Mouse (Mus musculus) ES-CJ7 (cell line): ENCODE results near the gene Mmp24.
A peak's percentile ranks its signal among the peaks of the same experiment; 100 is the strongest.
"Not testable (repeated sequence)": the region's sequence is repeated elsewhere in the genome, so short reads cannot be mapped to it uniquely, and the experiment has no call there.

Experiments
- DNase-seq: peaks from one replicate; pipeline ENCODE4 v3.0.0; 2011; ENCODE audit warnings: low read depth, low spot score

The Mmp24 gene

DNA sequence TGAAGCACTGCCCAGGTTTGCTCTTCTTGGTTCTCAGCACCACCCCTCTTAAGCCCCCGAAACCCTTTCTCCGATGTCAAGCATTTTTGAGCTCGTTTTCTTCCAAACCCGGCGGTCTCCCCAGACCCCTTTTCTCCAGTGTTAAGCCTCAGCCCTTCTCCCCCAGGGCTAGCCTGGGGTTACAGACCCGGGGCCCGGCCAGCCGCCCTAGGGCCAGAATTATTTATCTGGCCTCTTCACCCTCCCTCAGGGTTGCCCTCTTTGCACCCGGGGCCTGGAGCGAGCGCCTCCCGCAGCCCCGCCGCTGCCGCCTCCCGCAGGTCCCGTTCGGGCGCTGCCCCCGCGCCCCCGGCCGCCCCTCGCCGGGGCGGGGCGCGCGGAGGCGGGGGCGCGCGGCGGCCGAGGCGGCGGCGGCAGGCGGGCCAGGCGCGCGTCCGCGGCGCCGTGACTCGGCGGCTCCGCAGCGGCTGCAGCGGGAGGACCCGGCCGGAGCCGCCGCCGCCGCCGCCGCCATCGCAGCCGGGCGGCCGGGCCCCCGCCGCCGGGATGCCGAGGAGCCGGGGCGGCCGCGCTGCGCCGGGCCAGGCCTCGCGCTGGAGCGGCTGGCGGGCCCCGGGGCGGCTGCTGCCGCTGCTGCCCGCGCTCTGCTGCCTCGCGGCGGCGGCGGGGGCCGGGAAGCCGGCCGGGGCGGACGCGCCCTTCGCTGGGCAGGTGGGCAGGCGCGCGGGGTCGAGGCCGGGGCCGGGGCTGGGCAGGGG, at the start of gene Mmp24:
TSS of gene Mmp24 (plus strand) at position 416 of the 758 bp plus-strand sequence.
- DNase-seq, result no peak

DNA sequence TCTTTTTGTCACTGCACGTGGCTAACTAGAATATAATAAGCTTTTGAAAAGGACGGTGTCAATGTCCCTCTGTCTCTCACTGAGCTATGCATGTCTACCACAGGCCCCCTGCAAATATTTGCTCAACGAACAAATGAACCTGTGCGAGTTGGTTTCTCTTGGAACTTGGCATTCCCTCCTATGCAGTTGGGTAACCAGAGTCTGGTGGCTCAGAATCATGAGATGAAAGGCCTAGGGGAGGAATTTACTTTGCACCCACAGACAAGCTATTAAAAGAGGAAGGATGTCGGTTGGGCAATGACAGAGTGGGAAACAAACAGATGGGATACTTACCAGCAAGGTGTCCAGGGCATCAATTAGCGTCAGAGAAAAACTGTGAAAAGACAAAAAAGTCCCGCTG, 48.8 kb upstream of the Mmp24 start:
- no peak for DNase-seq

DNA sequence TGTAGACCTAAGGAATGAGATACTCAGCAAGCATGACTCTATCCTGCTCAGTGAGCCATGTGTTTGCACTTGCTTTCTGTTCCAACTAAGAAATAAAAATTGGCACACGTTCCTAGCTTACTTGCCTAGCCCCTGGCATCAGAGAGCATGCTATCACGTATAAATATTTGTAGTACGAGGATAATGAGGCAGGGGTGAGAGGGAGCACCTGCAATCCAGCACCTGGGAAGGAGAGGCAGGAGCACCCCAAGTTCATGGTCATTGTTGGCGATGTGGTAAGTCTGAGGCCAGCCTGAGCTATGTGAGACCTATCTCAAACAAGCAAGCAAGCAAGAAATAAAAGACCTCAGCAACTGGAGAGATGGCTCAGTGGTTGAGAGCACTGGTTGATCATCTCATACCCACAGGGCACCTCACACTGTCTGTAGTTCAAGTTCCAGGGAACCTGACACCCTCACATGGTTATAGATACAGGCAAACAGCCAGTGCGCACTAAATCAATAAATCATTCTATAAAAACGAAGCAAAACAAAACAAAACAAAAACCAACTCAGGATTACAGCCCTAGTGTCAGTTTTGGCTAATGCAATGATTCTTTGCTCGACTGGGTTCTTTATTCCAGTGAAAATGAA, 47.3 kb upstream of the Mmp24 start:
- DNase-seq, result no peak

DNA sequence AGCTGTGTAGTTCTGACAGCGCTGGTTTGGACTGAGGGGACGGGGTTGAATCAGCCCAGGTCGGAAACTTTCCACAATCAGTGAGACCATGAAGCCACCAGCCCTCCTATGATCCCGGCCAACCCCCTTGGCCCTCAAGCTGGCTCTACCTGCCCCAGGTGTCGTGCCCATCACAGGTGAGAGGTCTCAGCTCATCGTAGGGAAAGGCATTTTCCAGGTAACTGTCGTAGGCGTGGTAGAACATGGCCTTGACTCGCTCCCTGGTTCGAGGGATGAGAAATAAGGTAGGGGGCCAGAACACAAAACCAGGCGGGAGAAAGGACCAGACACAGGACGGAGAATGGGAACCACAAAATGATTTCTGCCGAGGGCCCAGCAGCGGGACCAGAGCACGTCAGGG, 46.4 kb upstream of the Mmp24 start:
- DNase-seq, result no peak

DNA sequence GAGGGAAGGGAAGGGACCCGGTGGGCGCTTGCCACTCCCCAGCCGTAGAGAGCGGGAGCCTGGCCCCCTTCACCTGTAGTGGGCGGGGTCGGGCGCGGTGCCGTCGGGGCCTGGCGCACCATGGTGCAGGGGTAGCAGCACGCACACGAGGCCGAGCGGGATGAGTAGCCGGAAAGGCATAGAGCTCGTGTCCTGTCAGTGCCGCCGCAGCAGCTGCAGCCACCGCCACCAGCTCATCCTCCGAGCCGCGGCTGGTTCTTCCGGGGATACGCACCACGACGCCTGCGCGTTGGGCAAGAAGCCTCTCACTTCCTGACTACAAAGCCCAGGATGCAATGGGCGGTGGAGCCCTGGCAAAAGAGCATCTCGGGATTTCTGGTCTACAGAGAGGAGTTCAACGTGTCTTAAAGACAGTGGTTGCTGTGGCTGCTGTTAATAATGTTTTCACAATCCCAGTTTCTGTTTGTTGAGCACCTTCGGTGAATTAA, 45.9 kb upstream of the Mmp24 start, which contains the start of gene Edem2:
TSS of gene Edem2 (minus strand) at position 318 of the 488 bp plus-strand sequence.
- DNase-seq, result peak; percentile 91

DNA sequence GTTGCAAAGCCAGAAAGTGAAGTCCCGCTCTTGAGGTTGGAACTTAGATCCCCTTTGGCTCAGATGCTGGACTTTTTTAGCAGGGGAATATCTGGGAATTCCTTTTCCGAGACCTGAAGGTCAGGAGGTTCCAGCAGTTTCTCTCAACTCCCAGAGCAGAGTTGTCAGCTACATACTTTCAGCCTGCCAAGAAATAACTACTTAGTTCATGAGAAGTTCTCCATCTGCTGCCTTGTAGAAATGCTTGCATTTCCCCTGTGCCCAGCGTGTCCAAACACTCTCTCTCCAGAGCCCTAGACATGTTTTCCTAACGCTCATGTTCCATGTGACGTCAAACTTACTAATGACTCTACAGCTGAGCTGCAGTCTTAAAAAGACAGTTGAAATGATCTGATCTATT, 40.1 kb upstream of the Mmp24 start:
- no peak for DNase-seq

DNA sequence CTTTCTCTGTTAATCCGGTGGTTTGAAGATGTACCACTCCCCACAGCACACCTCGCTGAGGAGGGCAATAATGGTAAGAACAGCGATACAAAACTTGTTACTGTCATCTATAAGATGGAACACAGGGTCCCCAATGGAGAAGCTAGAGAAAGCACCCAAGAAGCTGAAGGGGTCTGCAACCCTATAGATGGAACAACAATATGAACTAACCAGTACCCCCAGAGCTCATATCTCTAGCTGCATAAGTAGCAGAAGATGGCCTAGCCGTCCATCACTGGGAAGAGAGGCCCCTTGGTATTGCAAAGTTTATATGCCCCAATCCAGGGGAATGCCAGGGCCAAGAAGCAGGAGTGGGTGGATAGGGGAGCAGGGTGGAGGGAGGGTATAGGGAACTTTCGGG, 39.4 kb upstream of the Mmp24 start, which contains the start of gene Gm17581:
TSS of gene Gm17581 (minus strand) at position 101 of the 400 bp plus-strand sequence.
- DNase-seq, result not testable (repeated sequence)

DNA sequence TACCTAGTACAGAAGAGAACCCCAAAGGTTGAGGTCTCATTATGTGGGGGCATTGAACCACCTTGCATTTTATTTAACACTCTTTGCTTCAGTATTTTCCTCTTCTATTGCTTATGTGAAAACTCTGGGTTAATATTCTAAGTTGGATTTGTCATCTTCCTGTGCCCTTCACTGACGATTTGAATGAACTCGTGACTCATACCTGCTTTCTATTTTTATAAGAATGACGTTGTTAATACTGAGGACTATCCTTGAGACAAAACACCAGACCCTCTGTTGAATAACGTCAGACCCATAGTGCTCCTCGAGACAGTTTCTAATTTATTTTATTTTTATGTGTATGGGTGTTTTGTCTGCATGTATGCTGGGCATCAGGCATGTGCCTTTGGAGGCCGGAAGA, 38.2 kb upstream of the Mmp24 start:
- DNase-seq, result no peak

DNA sequence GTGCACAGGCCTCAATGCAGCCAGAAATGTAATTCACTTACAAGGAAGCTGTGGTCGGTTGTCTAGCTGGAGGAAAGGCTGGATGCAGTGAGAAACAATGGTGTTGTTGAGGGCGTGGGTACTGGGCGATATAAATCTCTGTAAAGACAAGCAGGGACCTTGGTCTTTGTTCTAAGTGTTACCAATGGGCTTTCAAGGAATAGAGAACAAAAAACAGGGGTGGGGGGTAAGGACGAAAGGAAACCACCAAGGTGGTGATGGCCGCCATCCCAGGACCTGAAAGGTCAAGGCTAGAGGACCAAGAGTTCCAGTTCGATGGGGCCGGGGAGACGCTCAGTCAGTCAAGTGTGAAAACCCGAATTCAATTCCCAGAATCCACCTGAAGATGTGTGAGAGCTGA, 37.3 kb upstream of the Mmp24 start:
- peak; percentile 83 for DNase-seq

DNA sequence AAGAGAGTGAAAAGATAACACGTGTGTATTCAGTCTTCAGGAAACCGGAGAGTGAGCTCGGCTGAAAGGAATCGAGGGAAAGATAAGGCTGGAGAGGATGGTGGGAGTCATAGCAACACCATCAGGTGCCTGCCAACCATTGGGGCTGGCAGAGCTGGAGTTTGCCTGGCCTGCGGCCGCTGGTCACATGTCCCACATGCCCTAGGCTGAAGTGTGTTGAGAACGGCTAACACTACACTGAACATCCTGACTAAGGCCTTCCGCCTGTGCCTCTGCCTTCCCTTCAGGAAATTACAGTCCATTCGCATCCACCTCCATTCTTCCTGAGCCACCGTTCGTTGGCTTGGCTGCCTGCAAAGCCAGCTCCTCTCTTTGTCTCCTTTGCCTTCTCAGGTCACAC, 32.9 kb upstream of the Mmp24 start:
- DNase-seq, result no peak

DNA sequence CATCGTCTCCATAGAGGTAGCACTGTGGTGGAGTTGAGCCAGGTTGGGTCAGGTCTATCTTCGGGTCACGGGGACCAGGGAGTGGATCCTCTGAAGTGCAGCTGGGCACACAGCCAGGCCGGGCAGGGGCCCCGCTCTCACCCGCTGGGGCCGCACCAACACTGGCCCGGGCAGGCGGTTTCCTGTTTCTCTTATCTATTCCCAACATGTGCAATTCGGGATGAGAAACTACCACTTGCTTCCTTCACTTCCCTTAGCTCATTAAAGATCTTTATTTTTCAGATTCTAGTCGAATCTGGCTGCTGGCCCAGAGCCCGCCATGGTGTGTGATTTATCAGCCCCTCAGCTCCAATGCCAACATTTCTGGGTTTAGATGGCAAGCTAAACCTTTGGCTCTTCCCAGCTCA, 32.2 kb upstream of the Mmp24 start:
- DNase-seq, result no peak

DNA sequence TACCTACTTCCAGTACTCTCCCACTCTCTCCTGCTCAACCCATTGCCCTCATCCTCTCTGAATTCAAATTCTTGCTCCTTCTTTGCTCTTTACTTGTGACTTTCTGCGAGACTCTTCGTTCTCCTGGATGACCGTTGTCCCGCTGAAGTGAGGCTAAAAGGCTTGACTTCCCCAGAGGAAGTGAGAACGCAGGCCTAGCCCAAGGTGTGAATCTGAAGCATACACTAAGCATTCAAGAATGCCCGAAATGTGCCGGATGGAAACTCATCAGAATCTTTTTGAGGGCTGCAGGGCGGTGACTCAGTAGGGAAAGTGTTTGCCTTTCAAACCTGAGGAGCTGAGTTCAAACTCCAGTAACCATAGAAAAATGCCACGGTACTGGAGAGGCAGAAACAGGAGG, 31.8 kb upstream of the Mmp24 start:
- peak; percentile 14 for DNase-seq

DNA sequence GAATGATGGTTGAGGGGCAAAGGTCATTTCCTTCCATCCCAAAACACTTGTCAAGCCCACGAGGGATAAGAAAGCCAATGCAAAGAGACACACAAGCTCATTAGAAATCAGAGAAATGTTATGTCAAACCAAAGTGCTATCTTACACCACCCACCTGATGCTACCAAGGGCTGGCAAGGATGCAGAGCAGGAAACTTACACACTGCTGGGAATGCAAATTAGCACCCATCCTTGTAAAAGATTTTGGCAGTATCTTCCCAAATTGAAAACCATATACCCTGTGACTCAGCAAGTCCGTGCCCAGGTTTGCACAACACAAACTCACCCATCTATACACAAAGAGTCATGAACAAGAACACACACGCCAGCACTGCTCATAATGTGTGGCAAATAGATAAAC, 29.7 kb upstream of the Mmp24 start:
- DNase-seq, result no peak

DNA sequence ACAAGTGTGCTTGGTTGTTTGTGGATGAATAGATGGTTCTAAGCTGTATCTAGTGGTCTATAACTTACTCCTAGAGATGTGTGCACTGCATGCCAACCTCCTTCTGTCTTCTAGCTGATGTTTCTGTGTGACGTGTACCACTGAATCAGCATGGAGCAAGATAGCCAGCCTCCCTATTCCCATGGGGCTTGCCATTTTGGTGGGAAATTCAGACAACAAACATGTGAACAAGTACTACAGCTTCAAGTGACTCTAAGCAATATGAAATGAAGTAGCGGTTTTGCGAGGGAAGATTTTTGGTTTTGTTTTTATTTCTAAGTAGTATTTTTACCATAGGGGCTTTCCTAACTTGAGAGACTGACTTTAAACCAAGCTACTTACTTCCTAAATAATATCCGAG, 25.7 kb upstream of the Mmp24 start:
- DNase-seq, result no peak

DNA sequence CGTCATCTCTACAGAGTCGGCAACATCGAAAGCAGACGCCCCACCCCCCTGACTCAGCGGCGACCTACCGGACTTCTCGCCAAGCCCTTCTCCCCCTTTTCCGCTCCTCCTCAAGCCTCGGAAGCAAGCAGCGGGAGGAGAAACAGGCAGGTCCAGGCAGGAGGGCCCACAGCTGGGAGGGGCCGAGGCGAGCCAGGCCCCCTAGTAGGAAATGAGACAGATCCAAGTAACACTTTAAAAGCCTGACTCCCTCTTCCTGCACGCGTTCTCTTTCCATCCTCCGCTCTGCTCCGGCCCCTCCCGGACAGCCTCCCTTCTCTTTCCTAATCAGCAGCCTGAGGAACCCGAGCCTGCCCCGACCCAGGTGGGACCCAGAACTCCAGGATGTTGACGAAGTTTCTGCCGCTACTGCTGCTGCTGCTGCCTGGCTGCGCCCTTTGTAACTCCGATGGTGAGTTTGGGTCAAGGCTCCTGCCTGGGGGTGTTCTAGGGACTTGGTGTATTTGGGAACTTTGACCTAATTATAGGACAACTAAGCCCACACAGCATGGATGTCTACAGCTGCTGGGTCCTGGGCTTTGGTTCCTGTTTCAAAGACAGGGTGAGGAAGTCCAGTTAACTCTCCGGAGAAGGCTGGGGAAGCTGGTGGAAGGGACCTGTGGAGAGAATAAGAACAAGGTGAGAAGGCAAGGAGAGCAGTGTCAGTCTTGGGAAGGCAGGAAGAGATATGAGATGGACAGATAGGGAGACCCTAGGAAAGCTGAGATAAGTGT, 23.9 kb upstream of the Mmp24 start, which contains the start of gene Procr:
TSS of gene Procr (plus strand) at position 104 of the 773 bp plus-strand sequence.
- peak; percentile 55 for DNase-seq

DNA sequence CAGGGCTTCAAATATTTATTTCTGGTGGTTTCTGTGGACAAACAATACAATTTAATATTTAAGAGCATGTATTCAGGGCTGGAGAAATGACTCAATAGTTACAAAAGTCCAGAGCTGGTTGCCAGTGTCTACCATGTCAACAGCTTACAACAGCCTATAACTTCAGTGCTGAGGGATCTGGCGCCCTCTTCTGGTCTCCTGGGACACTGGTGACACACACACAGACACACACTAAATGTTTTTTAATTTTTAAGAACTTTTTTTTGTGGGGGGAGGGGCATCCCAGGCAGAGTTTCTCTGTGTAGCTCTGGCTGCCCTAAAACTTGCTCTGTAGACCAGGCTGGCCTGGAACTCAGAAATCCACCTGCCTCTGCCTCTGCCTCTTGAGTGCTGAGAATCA, 19.4 kb upstream of the Mmp24 start:
- DNase-seq, result peak; percentile 76

DNA sequence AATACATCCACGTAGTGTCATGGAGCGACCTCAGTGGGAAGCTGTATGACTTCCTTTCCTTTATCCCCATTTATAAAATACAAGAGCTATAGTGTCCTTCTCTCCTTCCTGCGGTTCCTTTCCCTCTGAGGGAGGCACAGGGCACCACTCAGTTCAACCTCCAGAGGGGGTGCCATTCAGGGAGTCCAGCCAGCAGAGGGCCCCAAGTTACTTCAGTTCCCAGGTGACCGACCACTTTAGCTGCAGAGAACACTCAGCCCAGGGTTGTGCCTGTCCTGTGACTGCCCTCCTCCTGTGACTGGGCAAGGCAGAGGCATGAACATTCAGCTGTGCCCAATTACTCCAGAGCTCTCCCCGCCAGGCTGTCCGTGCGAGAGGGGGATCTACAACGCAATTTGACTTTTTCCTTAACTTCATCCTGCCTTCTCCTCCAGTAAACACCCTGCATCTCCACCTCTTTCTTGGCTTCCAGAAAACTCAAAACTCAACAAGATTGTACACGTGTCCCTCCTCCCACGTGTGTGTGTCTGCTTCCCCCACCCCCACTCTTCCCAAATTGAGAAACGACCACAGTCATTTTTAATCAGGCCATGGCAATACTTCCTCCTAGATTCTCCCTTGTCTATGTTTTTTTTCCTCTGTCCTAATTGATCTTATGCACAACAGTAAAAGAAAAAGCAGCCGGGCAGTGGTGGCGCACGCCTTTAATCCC, 18.1 kb upstream of the Mmp24 start:
- peak; percentile 55 for DNase-seq

DNA sequence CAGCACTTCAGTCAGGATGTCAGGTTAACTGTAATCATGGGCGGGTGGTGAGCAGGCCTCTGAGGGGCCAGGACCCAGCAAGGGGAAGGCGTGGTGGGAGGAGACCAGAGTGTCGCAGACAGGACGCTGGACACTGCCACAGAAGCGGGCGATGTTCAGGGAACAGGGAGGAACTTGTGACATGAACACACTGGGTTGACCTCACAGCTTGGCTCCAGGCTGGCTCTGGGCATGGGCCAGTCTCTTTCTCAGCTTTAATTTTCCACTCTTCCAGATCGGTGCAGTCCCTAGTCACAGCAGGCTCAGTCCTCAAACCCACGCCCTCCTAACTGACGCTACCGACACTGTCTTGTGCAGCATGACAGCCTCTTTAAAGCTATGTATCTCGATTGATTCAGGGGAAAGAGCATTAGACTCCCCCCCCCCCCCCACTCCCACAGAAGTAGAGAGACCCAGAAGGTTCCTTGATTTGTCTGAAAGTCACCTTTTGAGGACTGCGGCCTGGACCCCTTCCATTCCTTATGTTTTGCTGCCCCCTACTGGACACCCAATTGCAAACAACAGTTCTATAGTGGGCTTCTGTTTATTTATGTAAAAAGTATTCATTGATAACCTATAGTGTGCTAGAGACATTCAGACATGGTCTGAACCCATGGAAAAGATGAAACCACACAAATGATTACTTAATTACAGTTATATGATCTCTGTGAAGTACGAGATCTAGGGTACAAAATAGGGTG, 10.3 kb upstream of the Mmp24 start:
- peak; percentile 52 for DNase-seq

DNA sequence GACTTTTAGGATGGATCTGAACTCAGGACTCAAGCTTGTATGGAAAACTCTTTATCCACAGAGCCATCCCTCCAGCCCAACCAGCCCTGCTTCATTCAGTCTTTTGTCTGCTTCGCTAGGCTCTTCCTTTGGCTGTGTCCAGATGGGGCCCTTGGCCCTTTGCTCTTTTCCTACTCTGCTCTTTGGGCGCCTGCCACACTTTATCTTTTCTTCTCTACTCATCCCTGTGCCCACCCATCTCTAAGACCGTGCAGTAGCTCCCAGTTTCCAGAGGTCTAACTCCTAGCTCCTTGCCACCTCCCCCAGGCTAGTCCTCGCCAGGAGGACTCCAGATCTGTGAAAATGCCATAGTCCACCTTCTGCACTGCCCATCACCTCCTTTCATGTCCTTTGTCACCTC, 1.5 kb upstream of the Mmp24 start:
- no peak for DNase-seq

DNA sequence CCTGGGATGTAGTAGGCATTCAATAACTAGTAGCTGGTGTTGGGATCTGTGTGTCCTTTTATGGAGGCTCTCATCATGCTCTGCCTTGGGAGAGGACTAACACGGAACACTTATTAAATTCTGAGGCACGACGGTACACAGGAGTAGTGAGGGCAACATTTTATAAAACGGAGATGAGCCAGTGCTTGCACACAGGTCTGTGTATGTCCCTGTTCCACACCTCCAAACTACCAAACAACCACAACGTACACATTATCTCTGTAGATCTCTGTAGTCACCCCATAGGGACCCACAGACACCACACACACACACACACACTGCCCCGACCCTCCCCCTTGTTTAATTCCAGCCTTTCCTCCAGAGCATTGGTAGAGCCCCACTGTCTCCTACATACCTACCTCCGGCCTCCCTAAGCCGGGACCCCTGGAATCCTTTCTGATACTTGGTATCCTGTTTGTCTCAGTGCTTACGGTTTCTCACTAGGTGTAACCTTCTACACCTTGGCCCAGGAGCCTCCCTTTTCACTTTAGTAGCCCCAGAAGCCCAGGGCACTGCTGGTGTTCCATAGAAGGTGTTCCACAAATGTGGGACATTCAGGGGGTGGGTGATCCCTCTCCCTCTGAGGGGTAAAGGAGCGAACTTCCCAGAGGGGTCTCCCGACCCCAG, 748 bp upstream of the Mmp24 start:
- DNase-seq, result no peak
